Mouse (Mus musculus) intestine, postnatal 0 days (tissue): ENCODE results near the gene Tirap. TPM values are rescaled to one million over a fixed set of nuclear protein-coding genes. Genes with fewer than 3 reads are reported as not detected.

Experiments used
- ATAC-seq: fragments of 200-750 bp; cut with Nextera tagmentation; 2 replicates; pipeline ENCODE4 v1.8.0; 2017; ENCODE audit warnings: mild to moderate bottlenecking, moderate TSS enrichment, moderate library complexity
- H3K27ac ChIP-seq: fragments of 300-500 bp; sonication (generic); 2 replicates; pipeline ENCODE4 v1.5.1; 2014; ENCODE audit warnings: mild to moderate bottlenecking, low read depth, low read length, moderate library complexity
- H3K27me3 ChIP-seq: fragments of 300-500 bp; sonication (generic); replicated peaks from 2 replicates; pipeline ENCODE4 v1.6.1; 2014; ENCODE audit warnings: low read length, mixed read lengths; ENCODE audit not compliant: control insufficient read depth, insufficient read depth
- H3K36me3 ChIP-seq: fragments of 300-500 bp; sonication (generic); 2 replicates; pipeline ENCODE4 v1.6.1; 2014; ENCODE audit warnings: mild to moderate bottlenecking, moderate library complexity; ENCODE audit not compliant: control insufficient read depth, insufficient read depth
- H3K4me1 ChIP-seq: fragments of 300-500 bp; sonication (generic); replicated peaks from 2 replicates; pipeline ENCODE4 v1.6.1; 2014; ENCODE audit warnings: antibody characterized with exemption, low read length, mixed read lengths; ENCODE audit not compliant: control insufficient read depth, insufficient read depth
- H3K4me2 ChIP-seq: fragments of 300-500 bp; sonication (generic); replicated peaks from 2 replicates; pipeline ENCODE4 v1.6.1; 2014; ENCODE audit warnings: low read depth, mild to moderate bottlenecking, moderate library complexity
- H3K4me3 ChIP-seq: fragments of 300-500 bp; sonication (generic); 2 replicates; pipeline ENCODE4 v1.5.1; 2014; ENCODE audit warnings: low read depth, low read length
- H3K9ac ChIP-seq: fragments of 300-500 bp; sonication (generic); 2 replicates; pipeline ENCODE4 v1.6.1; 2014; ENCODE audit warnings: mild to moderate bottlenecking, low read depth, low read length
- H3K9me3 ChIP-seq: fragments of 300-500 bp; sonication (generic); 2 replicates; pipeline ENCODE4 v1.6.1; 2016; ENCODE audit warnings: mixed run types; ENCODE audit not compliant: control insufficient read depth
- CTCF ChIP-seq: sonication (generic); IDR thresholded peaks from 2 replicates; pipeline ENCODE4 v1.5.1; 2016; ENCODE audit warnings: low read depth, mild to moderate bottlenecking, control low read depth, antibody characterized with exemption, moderate library complexity
- WGBS: fragments of 180-500 bp; shearing (Covaris S2); extraction: QIAGEN DNeasy Blood & Tissue Kit; methylation state at CpG from one replicate; pipeline ENCODE4 v1.1.7; 2014; 5-methylcytosine and 5-hydroxymethylcytosine counted together
- polyA plus RNA-seq: library from polyadenylated mRNA; unstranded; fragments of >200 nt; fragmentation: Nextera tagmentation; extraction: Ambion mirVana; gene quantifications from 2 replicates; pipeline ENCODE4 v1.2.1, GENCODE M21; 2015

Gene Tirap
- polyA plus RNA-seq, 1 experiment from 2014 or later: 10.0 TPM

DNA sequence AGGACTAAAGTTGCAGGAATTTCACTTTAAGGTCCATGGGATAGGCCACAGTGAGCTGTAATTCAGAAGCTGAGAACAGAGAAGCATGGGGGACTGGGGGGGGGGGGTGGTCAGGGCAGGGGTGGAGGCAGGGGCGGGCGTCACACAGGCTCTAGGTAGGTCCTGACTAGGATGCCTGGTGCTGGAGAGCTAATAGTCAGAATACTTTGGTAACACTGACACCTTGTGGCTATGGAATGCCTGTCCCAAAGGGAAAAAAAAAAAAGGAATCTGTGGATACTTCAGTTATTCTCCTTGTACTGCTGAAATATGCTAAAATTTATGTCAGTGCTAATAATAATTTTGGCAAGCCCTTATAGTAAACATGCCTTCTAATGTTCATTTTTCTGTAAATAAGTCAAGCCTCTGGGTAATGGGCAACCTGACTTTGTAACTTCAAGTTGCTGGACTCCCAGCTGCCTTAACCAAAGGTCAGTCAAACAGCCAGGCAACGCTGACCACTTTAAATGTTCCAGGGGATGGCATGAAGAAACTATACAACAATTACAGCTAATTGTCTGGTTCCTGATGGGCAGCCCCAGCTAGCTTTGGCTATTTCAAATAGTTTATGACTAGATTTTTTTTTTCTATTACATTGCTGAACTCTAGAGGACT, 33.8 kb downstream of the Tirap start:
- no peak overlapping the region for H3K27ac ChIP-seq
- H3K27me3 ChIP-seq: no peaks in the 10 kb centered on the region
- no peak overlapping the region for H3K4me2 ChIP-seq
- peak; percentile 75 for TF ChIP-seq CTCF
- H3K9ac ChIP-seq: no peak overlapping the region
- H3K4me3 ChIP-seq: no peak overlapping the region
- no peaks in the 10 kb centered on the region; the same call in 1 of the 2 replicates for H3K4me1 ChIP-seq
- peak; percentile 42; the same call in 1 of the 2 replicates for ATAC-seq
- peaks cover 8% of the 10 kb centered on the region for H3K36me3 ChIP-seq
- H3K9me3 ChIP-seq: no peaks in the 10 kb centered on the region
- 11% methylated on average over 3 of the region's 3 CpGs for WGBS

DNA sequence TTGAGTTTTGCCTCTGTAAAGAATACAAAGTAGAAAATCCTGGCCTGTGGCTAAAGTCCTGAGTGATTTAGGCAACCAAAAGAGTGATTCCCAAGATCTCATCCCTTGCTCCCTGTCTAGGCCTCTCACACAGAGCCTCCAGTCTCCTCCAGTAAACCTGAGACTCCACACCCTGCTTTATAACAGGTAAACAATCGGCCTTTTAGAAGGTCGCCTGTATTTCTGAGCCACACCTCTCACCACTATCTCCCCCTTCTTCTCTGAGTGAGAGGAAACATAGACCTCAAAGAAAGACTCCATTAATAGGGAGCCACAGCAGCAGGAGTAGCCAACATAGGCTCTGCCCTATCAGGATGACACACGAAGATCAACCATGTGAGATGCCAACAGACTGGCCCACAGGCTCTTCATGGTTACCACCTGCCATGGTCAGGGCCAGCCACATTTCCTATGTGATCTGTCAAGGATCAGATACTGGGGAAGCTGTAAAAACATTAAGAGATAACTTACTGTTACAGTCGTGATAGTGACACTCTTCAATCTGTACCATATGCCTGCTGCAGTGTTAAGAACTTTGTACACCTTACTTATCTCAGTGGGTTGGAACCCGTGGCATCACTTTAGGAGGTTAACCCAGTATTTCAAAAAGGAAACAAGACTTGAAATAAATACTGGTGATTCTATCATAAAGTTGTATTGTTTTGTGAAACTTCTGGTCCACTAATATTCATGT, 35.8 kb downstream of the Tirap start:
- H3K4me2 ChIP-seq: no peak overlapping the region
- no peaks in the 10 kb centered on the region for H3K27me3 ChIP-seq
- no peaks in the 10 kb centered on the region for H3K36me3 ChIP-seq
- H3K9me3 ChIP-seq: no peaks in the 10 kb centered on the region
- H3K4me3 ChIP-seq: no peak overlapping the region
- WGBS: 24% methylated on average over 5 of the region's 5 CpGs
- no peaks in the 10 kb centered on the region; the same call in 1 of the 2 replicates for H3K4me1 ChIP-seq
- TF ChIP-seq CTCF: no peak
- ATAC-seq: peak; percentile 72
- H3K27ac ChIP-seq: no peak overlapping the region
- H3K9ac ChIP-seq: no peak overlapping the region

DNA sequence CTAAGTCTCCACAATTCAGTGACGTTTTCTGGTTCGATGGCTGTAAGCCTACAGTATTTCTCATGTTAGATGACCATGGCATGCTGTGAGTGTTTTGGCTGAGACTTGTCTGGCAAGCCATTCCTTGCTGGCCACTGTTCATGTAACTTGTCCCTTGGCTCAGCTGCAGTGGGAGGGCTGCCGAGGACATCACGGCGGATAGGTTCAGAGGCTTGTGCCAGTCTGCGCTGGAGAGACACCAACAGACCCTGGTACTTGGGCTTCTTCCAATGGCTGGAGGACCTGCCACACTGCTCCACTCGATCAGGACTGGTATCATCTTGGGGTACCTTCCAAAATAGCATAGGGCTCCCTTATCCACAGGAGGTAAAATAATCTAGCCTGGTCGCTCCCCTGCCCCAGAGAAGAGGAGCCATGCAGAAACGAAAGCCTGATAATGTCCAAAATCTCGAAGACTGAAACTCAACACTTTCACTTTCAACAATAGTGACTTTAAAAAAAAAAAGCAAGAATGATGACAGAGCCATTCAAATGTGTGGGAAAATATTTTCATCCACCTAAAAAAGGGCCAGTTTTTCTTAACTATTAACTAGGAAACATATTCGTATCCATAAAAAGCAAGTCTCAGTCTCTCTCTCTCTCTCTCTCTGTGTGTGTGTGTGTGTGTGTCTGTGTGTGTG, 36.9 kb downstream of the Tirap start:
- no peak overlapping the region for H3K27ac ChIP-seq
- WGBS: 84% methylated on average over 11 of the region's 11 CpGs
- no peaks in the 10 kb centered on the region; the same call in 1 of the 2 replicates for H3K4me1 ChIP-seq
- H3K36me3 ChIP-seq: no peaks in the 10 kb centered on the region
- no peak for TF ChIP-seq CTCF
- ATAC-seq: no peak
- H3K9me3 ChIP-seq: no peaks in the 10 kb centered on the region
- H3K9ac ChIP-seq: no peak overlapping the region
- no peak overlapping the region for H3K4me2 ChIP-seq
- H3K4me3 ChIP-seq: no peak overlapping the region
- no peaks in the 10 kb centered on the region for H3K27me3 ChIP-seq

DNA sequence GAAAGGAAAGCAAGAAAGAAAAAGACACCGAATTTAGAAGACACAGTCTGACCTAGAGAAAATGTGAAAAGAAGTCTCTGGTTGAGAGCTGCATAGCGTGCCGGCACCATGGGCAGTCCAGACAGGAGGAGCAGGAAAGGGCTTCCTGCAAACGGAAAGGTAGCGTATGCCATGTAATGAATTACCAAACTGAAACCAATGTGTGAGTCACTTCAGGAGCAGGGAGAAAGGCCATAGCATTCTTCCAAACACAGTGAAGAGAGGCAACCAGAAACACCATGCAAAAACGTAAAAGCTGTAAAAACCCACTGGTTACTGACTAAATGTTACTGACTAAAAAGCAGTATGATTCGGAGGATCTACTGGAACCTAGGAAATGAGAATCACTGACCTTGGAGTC, 38.4 kb downstream of the Tirap start:
- WGBS: 71% methylated on average over 7 of the region's 7 CpGs
- Histone ChIP-seq H3K4me1 (no peaks in the 10 kb centered on the region; the same call in 1 of the 2 replicates), H3K27ac (no peak overlapping the region), H3K4me2 (no peak overlapping the region), H3K27me3 (no peaks in the 10 kb centered on the region), H3K9ac (no peak overlapping the region), H3K9me3 (no peaks in the 10 kb centered on the region), H3K36me3 (no peaks in the 10 kb centered on the region), H3K4me3 (no peak overlapping the region)
- TF ChIP-seq CTCF: no peak
- ATAC-seq: no peak

DNA sequence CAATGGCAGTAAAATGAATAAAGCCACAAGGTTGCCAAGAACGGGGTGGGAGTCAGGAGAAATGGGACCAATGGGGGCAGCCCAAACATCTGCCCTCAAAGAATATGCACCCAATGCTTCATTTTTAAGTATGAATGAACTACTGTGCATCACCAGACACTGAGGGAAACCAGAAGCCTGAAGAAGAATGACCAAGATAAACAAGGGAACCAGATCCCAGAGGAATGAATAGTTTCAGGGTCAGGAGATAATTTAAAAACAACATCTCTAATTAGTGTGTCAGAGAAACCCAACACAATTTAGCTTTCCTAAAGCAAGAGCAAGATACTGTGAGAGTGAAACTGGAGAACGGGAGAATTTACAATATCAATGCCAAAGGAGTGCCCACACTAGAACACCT, 39.4 kb downstream of the Tirap start:
- no peak overlapping the region for H3K27ac ChIP-seq
- 64% methylated on average over 2 of the region's 2 CpGs for WGBS
- H3K27me3 ChIP-seq: no peaks in the 10 kb centered on the region
- no peak overlapping the region for H3K4me3 ChIP-seq
- H3K4me2 ChIP-seq: no peak overlapping the region
- no peak for ATAC-seq
- no peaks in the 10 kb centered on the region; the same call in 1 of the 2 replicates for H3K4me1 ChIP-seq
- no peaks in the 10 kb centered on the region for H3K36me3 ChIP-seq
- H3K9ac ChIP-seq: no peak overlapping the region
- H3K9me3 ChIP-seq: no peaks in the 10 kb centered on the region
- no peak for TF ChIP-seq CTCF

DNA sequence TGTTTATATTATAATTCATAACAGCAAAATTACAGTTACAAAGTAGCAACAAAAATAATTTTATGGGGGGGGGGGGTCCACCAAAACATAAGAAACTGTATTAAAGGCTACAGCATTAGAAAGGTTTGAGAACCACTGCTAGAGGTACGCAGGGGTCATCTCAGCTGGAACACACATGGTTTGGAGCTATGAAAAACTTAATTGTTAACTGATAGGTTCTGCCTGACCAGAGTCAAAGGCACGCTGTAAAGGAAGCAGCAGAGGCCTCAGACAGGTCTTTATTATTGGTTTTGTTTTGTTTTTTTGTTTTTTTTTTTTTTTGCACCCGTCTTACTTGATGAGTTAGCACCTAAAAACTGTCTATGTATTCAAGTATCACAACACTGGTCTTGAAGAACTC, 41.6 kb downstream of the Tirap start:
- WGBS: 87% methylated on average over 3 of the region's 3 CpGs
- Histone ChIP-seq H3K36me3 (no peaks in the 10 kb centered on the region), H3K4me2 (no peak overlapping the region)

More for the DNA sequence above, 41.6 kb downstream of the Tirap start:
- no peaks in the 10 kb centered on the region for H3K4me1 ChIP-seq
- H3K9me3 ChIP-seq: no peaks in the 10 kb centered on the region
- H3K4me3 ChIP-seq: no peak overlapping the region
- ATAC-seq: no peak
- no peak overlapping the region for H3K9ac ChIP-seq
- no peak for TF ChIP-seq CTCF
- H3K27ac ChIP-seq: no peak overlapping the region
- no peaks in the 10 kb centered on the region for H3K27me3 ChIP-seq
